Mouse (Mus musculus) thymus, postnatal 14 days (tissue): ENCODE results near the gene Dap.
A peak's percentile ranks its signal among the peaks of the same experiment; 100 is the strongest.

Experiments used
- DNase-seq: peaks from one replicate; pipeline ENCODE4 v3.0.0; 2021

Gene Dap

DNA sequence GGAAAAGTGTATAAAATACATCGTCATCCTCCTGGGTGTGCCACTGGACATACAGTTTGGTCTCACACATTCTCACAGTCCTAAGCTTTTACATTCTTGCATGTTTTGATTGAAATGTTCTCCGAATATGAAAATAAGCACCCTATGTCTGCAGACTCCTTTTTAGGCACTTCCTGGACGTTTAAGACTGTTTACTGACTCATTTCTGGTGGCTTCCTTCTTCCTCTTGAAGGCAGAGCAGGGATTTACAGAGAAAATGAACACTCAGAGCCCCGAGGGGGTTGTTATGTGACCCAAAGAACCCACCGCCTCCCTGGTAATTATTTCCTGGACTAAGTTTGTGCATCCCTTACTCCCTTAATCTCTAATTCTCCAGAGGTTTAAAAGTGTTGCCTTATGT lies 13.8 kb downstream of the Dap start:
- DNase-seq = no peak

DNA sequence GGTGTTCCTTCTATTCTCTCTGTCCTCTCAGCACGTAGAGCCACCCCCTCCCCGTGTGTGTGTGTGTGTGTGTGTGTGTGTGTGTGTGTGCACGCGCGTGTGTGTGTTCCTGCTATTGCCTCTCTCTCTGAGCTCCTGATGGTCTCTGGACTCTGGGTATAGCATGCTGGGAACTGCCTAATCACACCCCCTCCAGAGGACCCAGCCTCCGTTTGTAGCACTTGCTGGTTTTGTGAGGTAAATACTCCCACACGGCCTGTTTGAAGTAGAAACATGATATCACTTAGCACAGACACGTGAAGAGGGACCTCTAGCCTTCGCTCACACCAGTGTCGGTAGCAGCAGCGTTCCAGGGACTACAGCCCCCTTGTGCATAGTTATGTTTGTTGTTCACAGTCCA lies 14.5 kb downstream of the Dap start:
- DNase-seq = no peak

DNA sequence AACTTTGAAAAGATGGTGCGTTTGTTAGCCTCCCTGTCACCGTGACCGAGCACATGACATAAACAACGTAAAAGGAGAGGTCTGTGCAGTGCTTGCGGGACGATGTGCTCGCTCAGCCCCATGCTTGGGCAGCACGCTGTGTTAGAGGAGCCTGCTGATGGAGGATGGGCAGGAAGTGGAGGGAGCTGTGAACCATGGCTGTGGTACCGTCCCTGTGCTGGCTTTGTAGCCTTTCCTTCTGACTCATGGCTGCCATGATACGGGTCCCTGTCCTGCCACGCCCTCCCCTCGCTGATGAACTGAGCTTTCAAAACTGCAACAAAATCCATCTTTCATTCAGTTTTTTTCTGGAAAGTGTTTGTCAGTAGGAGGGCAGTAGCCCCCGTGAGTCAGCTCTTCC lies 15.6 kb downstream of the Dap start:
- no peak for DNase-seq

- no peak for DNase-seq
Observed at GRCm38 (mm10) chr15:31240181-31240580, 16.1 kb downstream of the Dap start.

DNA sequence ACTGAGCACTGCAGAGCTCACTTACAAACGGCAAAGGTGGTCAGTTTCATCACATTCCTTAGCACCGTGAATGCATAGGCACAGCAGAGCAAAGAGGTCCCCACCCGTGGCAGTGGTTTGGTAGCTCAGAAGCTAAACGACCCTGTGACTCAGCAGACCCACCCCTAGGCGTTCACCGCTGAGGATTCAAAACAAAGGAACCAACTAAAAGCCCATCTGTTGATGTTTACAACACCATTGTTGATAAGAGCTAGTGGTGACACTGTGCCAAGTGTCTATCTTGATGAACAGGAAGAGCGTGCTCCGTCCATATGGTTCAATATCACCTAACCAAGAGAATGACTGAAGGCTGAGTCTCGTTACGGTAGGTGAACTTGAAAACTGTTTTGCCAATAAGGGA lies 19.1 kb downstream of the Dap start:
- no peak for DNase-seq

GRCm38 (mm10) chr15:31244696-31245445 lies 20.8 kb downstream of the Dap start:
- DNase-seq = no peak

GRCm38 (mm10) chr15:31245934-31246333 lies 21.8 kb downstream of the Dap start:
- no peak for DNase-seq

- no peak for DNase-seq
Observed at GRCm38 (mm10) chr15:31247035-31247434, 22.9 kb downstream of the Dap start.

DNA sequence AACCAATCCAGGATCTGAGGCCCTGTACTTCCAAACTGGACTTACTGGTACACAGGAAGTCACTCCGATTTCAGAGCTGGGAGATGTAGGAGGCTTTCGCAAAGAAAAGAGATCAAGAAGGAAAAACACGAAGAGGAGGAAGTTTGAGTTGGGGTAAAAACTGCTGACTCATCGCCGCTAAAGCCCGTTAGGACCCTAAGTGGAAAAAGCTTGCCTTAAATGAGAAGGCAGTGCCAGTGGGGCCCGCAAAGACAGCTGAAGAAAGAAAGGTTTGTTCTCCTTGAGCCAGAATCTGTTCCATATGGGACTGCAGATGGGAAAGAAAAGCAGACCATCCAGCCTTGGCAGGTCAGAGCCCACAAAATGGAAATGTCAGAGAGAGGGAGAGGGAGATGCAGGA lies 24.8 kb downstream of the Dap start:
- no peak for DNase-seq

GRCm38 (mm10) chr15:31250027-31250426 lies 25.9 kb downstream of the Dap start:
- DNase-seq = no peak

DNA sequence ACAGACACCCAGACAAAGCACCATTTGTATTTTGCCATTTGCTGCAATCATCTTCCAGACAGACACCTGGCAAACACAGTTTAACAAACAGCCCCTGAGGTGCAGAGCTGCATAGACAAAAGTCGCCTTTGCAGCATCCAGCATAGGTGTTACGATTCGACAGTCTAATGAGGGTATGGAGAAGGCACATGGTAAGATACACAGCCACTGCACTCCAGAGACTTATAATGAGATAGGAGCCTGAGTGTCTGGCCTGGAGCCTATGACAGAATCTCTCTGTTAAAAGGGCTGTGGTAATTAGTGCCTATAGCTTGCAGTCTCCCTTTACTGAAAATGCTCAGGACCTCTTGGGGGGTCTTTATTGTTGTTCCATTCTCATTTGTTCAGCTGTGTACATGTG lies 26.6 kb downstream of the Dap start:
- DNase-seq = no peak

- DNase-seq = no peak
Observed at GRCm38 (mm10) chr15:31251189-31251588, 27.1 kb downstream of the Dap start.

GRCm38 (mm10) chr15:31252590-31253311 lies 28.6 kb downstream of the Dap start:
- DNase-seq = no peak

DNA sequence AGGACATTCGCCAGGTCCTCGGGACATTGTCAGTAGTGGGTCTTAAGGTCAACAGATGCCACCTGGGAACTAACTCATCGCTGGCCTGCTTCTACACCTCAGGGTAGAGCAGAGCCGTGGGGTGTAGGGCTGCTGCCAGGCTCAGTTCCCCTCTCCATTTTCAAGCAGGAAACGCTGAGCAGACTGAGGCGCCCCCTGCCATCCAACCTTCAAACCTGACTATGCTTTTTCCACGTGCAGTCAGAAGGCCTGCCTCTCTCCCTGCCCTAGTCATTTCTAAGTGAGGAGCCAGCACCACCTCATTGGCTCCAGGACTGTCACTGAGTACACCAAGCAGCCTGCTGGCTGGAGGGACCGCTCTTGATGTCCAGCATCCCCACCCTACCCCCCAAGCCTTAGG lies 29.3 kb downstream of the Dap start:
- peak; percentile 27 for DNase-seq

DNA sequence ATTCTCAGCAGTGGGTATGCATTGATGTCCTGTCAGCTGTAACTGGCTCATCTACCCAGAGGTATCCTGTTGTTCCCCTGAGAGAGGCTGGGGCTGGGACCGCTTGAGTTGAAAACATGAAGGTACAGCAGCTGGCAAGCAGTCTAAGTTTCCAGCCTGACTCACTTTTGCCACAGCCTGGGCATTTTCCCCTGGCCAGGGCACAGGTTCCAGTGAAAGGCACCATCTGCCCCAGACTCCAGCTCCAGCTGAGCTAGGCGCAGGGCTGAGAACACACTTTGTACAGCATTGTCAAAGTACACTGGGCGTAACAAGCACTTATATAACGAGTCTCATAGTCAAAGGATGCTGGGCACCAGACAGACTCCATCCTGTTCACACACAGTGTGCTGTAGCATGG lies 29.8 kb downstream of the Dap start:
- no peak for DNase-seq

DNA sequence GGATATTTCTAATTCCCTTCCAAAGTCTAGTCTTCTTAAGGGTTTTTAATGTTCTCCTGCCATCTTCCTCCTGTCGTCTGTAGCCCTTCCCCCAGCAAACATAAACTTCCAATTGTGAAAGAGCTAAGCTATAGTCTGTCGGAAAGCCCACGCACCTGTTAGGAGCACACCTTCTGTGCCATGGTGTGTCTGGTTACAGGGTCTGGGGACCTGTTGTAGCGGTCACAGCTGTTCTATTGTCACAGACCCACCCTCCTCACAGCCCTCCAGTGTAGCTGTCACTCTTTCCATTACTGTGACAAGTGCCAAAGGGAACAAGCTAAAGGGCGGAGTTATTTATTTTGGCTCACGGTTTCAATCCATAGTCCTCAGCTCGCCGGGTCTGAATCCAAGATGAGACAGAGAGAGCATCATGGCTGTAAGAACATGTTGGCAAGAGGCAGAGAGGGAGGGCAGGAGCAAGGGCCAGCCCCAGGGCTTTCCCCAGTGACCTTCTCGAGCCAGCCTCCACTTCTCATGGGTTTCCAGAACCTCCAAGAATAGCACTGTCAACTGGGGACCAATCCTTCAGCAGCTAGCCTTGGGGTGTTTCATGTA lies 30.9 kb downstream of the Dap start:
- no peak for DNase-seq

DNA sequence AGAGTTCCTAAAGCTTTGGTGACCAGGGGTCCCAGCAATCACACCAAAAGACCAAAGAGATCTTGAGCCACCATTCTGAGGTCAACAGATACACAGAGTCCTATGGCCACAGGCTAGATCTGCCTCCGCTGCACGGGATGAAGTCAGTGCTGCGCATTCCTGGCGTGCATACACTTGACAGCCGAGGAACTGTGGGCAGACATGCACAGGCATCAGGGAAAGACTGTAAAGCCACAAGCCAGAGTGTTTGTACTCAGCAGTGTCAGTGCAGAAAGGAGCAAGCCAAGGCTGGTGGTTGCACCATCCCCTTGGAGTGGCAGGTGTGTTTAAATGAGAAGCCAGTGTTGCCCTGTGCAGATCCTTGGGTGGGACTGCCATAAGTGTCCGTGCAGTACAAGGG lies 31.6 kb downstream of the Dap start:
- DNase-seq = no peak

DNA sequence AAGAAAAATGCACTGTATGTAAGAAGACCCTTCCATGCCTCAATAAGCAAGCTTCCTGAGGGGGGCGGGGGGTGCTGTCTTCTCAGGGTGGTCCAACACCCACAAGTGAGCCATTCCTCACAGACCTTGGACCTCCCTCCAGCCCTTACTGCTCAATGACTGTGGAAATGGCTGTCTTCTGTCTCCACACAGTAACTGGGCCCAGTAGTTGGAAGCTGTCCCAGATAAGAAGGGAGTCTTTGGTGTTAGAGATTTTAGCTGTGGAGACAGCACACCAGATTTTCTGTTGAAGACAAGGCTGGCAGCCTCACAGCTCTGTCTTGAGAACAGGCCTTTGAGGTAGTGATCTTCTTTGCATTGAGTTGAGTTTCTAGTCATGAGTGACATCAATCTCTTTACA lies 33.2 kb downstream of the Dap start:
- no peak for DNase-seq

GRCm38 (mm10) chr15:31258029-31258692 lies 34.0 kb downstream of the Dap start:
- no peak for DNase-seq

DNA sequence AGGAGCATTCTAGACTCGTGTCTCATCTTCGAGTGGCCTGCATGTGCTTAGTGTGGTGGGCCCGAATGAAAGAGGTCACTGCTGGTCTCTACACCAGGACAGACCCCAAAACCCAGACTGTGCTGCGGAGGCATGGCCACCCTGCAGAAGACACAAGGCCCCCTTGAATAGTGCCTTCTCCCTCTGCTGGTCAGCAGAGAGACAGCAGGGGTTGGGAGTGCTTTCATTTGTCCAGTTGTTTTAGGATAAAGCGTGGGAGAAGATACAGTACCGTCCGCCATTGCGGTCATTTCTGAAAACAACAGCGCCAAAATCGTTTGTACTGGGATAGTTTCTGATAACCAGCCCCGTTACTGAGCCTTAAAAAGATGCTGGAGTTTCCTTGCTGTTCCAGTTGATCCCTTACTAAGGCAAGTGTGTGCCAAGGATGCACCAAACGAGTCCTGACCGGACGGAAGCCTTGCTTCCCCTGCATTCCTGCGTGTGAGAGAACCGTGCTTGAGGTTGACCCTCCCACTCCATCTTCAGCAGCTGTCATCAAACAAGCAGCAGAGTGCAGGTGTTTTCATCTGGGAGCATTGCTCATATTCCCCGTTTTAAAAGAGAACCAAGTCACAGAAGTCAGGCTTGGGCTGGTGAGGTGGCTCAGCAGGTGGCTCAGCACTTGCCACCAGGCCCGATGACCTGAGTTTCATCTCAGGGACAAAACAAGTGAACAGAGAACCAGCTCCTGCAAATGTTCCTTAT lies 34.8 kb downstream of the Dap start:
- DNase-seq = no peak

- DNase-seq = no peak
Observed at GRCm38 (mm10) chr15:31261094-31261493, 37.0 kb downstream of the Dap start.

GRCm38 (mm10) chr15:31262361-31262760 lies 38.2 kb downstream of the Dap start:
- no peak for DNase-seq

- DNase-seq = peak; percentile 73
Observed at GRCm38 (mm10) chr15:31264827-31265226, 40.7 kb downstream of the Dap start.
